Mouse (Mus musculus) ES-Bruce4 (cell line): Measurements from ENCODE around the gene Dpp6.

Source experiments
- CTCF ChIP-seq: IDR thresholded peaks from one replicate; pipeline ENCODE4 v1.8.1; 2011; ENCODE audit warnings: low read depth, low read length
- EP300 ChIP-seq: IDR thresholded peaks from 2 replicates; pipeline ENCODE4 v1.6.1; 2011; ENCODE audit warnings: low read depth, low read length; ENCODE audit not compliant: insufficient read depth

DNA sequence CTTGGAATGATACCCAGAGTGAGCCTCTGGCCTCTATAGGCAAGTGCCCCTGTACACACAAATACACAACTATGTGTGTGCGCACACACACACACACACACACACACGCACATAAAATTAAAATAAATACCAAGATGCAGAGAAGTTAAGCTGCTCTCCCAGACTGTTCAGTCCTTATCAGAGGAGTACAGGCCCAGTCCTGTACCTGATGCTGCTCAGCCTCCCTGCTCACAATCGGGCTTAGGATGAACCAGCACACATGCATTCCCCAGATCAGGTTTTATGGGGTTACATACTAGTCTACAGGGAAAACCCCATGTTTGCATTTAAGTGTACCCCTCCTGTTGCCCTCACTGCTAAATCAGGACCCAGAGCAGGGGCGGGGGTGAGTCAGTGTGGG is 847.1 kb downstream of the Dpp6 start:
- TF ChIP-seq CTCF (no peak), EP300 (no peak)
